Mouse (Mus musculus) leukemia stem cell, adult 10-12 weeks (primary cell): ENCODE data around the gene Vmn1r151. TPM values are rescaled to one million over a fixed set of nuclear protein-coding genes. Genes with fewer than 3 reads are reported as not detected.

Experiments
- polyA plus RNA-seq: library from polyadenylated mRNA; stranded (reverse); fragments of >175 nt; gene quantifications from 2 replicates; pipeline ENCODE4 v1.2.3, GENCODE M21; 2012; ENCODE audit warnings: low replicate concordance

Vmn1r151 gene
- polyA plus RNA-seq, result not detected in 2 replicates

DNA sequence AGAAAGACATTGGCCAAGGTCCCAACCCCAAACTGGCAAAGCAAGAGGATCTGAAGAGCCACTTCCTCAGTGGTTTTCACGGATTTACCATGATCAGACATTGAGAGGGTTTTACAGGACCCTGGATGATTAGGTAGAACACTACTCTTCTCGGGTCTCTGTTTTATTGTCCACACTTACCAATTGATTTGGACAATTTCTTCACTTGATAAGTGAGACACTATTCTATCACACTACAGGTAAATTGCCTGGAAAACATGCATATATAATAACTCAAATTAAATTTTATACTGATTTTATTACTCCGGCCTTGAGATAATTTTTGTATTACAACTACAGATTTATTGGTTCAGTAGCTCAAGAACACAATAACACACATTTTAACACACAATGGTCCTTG lies at the start of gene Vmn1r151:
Gene Vmn1r151 (minus strand): TSS at position 101 of the 400 bp plus-strand sequence.

GRCm38 (mm10) chr7:22534787-22535186 lies 35.3 kb upstream of the Vmn1r151 start, which contains the start of gene Gm8677:
Gene Gm8677, minus strand, starts transcription at chr7:22534887.

DNA sequence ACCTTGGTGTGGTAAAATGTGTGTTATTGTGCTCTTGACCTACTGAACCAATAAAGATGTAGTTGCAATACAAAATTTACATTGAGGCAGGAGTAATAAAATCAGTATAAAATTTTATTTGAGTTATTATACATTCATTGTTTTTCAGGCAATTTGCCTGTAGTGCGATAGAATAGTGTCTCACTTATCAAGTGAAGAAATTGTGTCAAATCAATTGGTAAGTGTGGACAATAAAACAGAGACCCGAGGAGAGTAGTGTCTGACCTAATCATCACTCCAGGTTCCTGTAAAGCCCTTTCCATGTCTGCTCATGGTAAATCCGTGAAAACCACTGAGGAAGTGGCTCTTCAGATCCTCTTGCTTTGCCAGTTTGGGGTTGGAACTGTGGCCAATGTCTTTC lies 23.2 kb upstream of the Vmn1r151 start, which contains the start of gene Vmn1r152:
Gene Vmn1r152 (plus strand): TSS at position 301 of the 400 bp plus-strand sequence.

DNA sequence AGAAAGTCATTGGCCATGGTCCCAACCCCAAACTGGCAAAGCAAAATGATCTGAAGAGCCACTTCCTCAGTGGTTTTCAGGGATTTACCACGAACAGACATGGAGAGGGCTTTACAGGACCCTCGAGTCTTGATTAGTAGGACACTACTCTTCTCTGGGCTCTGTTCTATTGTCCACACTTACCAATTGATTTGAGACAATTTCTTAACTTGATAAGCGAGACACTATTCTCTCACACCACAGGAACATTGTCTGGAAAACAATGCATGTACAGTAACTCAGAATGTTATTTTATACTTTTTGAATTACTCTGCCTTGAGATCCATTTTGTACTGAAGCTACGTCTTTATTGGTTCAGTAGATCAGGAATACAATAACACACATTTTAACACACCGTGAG lies 35.5 kb downstream of the Vmn1r151 start, which contains the start of gene Gm10665:
Gene Gm10665 (minus strand): TSS at position 101 of the 400 bp plus-strand sequence.

Other genes with a start within 250 kb of the Vmn1r151 start
- gene Gm4187, start 170.0 kb downstream of the Vmn1r151 start, polyA plus RNA-seq, result not detected in 2 replicates
- not detected in 2 replicates for gene Gm8660, start 128.6 kb downstream of the Vmn1r151 start, polyA plus RNA-seq
- not detected in 2 replicates for gene Vmn1r148, start 86.1 kb downstream of the Vmn1r151 start, polyA plus RNA-seq
- gene Vmn1r149, start 61.4 kb downstream of the Vmn1r151 start, polyA plus RNA-seq, result not detected in 2 replicates
- gene Gm10665, start 35.6 kb downstream of the Vmn1r151 start, polyA plus RNA-seq, result not detected in 2 replicates
- not detected in 2 replicates for gene Vmn1r152, start 23.3 kb upstream of the Vmn1r151 start, polyA plus RNA-seq
- not detected in 2 replicates for gene Gm8677, start 35.2 kb upstream of the Vmn1r151 start, polyA plus RNA-seq
- gene Gm4201, start 65.7 kb upstream of the Vmn1r151 start, polyA plus RNA-seq, result not detected in 2 replicates
- not detected in 2 replicates for gene Gm4565, start 88.4 kb upstream of the Vmn1r151 start, polyA plus RNA-seq
- gene Vmn1r155, start 158.3 kb upstream of the Vmn1r151 start, polyA plus RNA-seq, result not detected in 2 replicates
- not detected in 2 replicates for gene Gm8693, start 192.6 kb upstream of the Vmn1r151 start, polyA plus RNA-seq
- gene Gm4567, start 220.0 kb upstream of the Vmn1r151 start, polyA plus RNA-seq, result not detected in 2 replicates